Mouse (Mus musculus) midbrain, embryonic 15.5 days (tissue): Measurements from ENCODE around the gene Cops2. TPM values are rescaled to one million over a fixed set of nuclear protein-coding genes. Genes with fewer than 3 reads are reported as not detected.

ENCODE experiments used
- ATAC-seq: fragments of 200-750 bp; cut with Nextera tagmentation; replicated peaks from 2 replicates; pipeline ENCODE4 v1.8.0; 2017; ENCODE audit warnings: moderate TSS enrichment
- H3K27ac ChIP-seq: fragments of 300-500 bp; sonication (generic); 2 replicates; pipeline ENCODE4 v1.5.1; 2015; ENCODE audit warnings: mild to moderate bottlenecking, inconsistent platforms
- H3K27me3 ChIP-seq: fragments of 300-500 bp; sonication (generic); replicated peaks from 2 replicates; pipeline ENCODE4 v1.6.1; 2015; ENCODE audit warnings: inconsistent platforms
- H3K36me3 ChIP-seq: fragments of 300-500 bp; sonication (generic); replicated peaks from 2 replicates; pipeline ENCODE4 v1.6.1; 2015; ENCODE audit warnings: inconsistent platforms
- H3K4me1 ChIP-seq: fragments of 300-500 bp; sonication (generic); 2 replicates; pipeline ENCODE4 v1.6.1; 2015; ENCODE audit warnings: inconsistent platforms
- H3K4me2 ChIP-seq: fragments of 300-500 bp; sonication (generic); 2 replicates; pipeline ENCODE4 v1.6.1; 2015; ENCODE audit warnings: inconsistent platforms, mild to moderate bottlenecking, moderate library complexity
- H3K4me3 ChIP-seq: fragments of 300-500 bp; sonication (generic); 2 replicates; pipeline ENCODE4 v1.5.1; 2015; ENCODE audit warnings: mild to moderate bottlenecking, inconsistent platforms
- H3K9ac ChIP-seq: fragments of 300-500 bp; sonication (generic); 2 replicates; pipeline ENCODE4 v1.6.1; 2015; ENCODE audit warnings: mild to moderate bottlenecking, inconsistent platforms
- H3K9me3 ChIP-seq: fragments of 300-500 bp; sonication (generic); 2 replicates; pipeline ENCODE4 v1.6.1; 2016; ENCODE audit warnings: inconsistent platforms
- WGBS: fragments of 180-500 bp; shearing (Covaris S2); methylation state at CpG from one replicate; pipeline ENCODE4 v1.1.7; 2015; ENCODE audit warnings: mixed read lengths; 5-methylcytosine and 5-hydroxymethylcytosine counted together
- polyA plus RNA-seq: library from polyadenylated mRNA; unstranded; fragments of >200 nt; fragmentation: Nextera tagmentation; extraction: Ambion mirVana; gene quantifications from 2 replicates; pipeline ENCODE4 v1.2.1, GENCODE M21; 2015

The Cops2 gene
- polyA plus RNA-seq, 1 experiment from 2014 or later: 58.1 TPM

- H3K4me1 ChIP-seq: peaks cover 12% of the 10 kb centered on the region
- no peaks in the 10 kb centered on the region for H3K9me3 ChIP-seq
- WGBS: 6% methylated on average over 23 of the region's 23 CpGs
- peak overlapping the region; percentile 66 for H3K4me2 ChIP-seq
- 0 out of 2 replicates have a peak, but pooled peaks cover 3% of the 10 kb centered on the region for H3K36me3 ChIP-seq
- H3K9ac ChIP-seq: peak overlapping the region; percentile 50
- H3K27ac ChIP-seq: peak overlapping the region; percentile 62
- H3K4me3 ChIP-seq: peak overlapping the region; percentile 54
- H3K27me3 ChIP-seq: no peaks in the 10 kb centered on the region
- ATAC-seq: peak; percentile 92
These were observed 7.3 kb upstream of the Cops2 start for GRCm38 (mm10) chr2:125866058-125866740.

DNA sequence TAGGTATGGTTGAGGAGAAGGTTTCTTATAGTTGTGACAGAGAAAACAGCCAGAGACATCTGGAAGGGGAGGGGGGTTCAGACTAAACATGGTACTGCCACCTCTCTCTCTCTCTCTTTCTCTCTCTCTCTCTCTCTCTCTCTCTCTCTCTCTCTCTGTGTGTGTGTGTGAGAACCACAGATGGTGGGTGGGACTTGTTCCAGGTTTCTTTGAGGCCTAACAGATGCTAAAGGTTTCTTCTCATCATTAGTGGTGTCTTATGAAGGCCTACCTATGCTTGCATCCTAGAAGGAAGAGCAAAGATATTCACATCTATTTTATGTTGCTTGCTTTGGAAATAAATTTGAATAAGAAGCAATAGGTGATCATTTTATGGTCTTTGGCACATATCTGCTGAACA is 6.6 kb upstream of the Cops2 start:
- no peaks in the 10 kb centered on the region for H3K9me3 ChIP-seq
- H3K4me1 ChIP-seq: peaks cover 12% of the 10 kb centered on the region
- ATAC-seq: no peak
- H3K9ac ChIP-seq: no peak overlapping the region
- peak overlapping the region; percentile 66 for H3K4me2 ChIP-seq
- H3K27ac ChIP-seq: peak overlapping the region; percentile 62; the same call in 1 of the 2 replicates
- 0 out of 2 replicates have a peak, but pooled peaks cover 3% of the 10 kb centered on the region for H3K36me3 ChIP-seq
- peak overlapping the region; percentile 54 for H3K4me3 ChIP-seq
- no peaks in the 10 kb centered on the region for H3K27me3 ChIP-seq

DNA sequence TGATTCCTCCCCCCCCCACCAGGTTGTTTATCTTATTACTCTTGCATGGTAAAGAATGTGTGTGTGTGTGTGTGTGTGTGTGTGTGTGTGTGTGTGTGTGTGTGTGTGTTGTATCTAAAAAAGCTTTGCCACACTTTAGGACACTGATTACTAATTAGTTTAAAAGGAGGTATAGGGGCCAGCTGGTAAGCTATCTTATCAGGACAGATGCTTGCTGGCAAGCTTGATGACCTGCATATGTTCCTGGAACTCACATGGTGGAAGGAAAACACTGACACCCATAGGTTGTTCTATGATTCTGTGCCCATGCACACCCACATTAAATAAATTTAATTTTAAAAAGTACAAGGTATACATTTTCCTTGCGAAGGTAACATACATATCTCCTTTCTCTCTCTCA is 5.6 kb upstream of the Cops2 start:
- peaks cover 15% of the 10 kb centered on the region for H3K4me1 ChIP-seq
- no peak for ATAC-seq
- H3K9ac ChIP-seq: no peak overlapping the region
- H3K27ac ChIP-seq: no peak overlapping the region
- H3K4me2 ChIP-seq: no peak overlapping the region
- 0 out of 2 replicates have a peak, but pooled peaks cover 3% of the 10 kb centered on the region for H3K36me3 ChIP-seq
- no peaks in the 10 kb centered on the region for H3K9me3 ChIP-seq
- H3K27me3 ChIP-seq: no peaks in the 10 kb centered on the region
- 89% methylated on average over 1 of the region's 1 CpGs for WGBS
- no peak overlapping the region for H3K4me3 ChIP-seq

DNA sequence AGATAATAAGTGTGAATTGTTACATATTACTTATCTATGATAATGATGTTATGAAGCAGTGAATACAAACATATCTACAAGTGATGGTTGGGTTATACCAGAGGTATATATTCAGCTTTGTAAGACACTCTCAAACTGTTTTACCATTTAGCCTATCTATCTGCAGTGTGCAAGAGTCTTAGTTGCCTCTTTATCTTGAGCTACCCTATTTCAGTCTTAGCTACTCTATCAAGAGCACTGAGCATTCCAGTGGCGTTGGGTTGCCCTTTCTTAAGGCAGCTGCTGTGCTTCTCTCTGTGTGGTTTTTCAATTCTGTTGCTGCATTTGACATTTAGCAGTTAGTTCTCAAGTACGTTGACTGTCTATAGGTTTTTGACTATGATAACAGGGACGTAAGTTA is 4.9 kb upstream of the Cops2 start:
- Histone ChIP-seq H3K9me3 (no peaks in the 10 kb centered on the region), H3K9ac (no peak overlapping the region), H3K4me3 (no peak overlapping the region), H3K4me2 (no peak overlapping the region), H3K27me3 (no peaks in the 10 kb centered on the region), H3K36me3 (no peaks in the 10 kb centered on the region), H3K27ac (no peak overlapping the region), H3K4me1 (peaks cover 17% of the 10 kb centered on the region)
- ATAC-seq: no peak
- WGBS: 88% methylated on average over 3 of the region's 3 CpGs

- Histone ChIP-seq H3K4me3 (peak overlapping the region; percentile 79), H3K4me1 (peaks cover 22% of the 10 kb centered on the region), H3K9me3 (no peaks in the 10 kb centered on the region), H3K36me3 (no peaks in the 10 kb centered on the region), H3K27ac (no peak overlapping the region), H3K27me3 (no peaks in the 10 kb centered on the region), H3K9ac (peak overlapping the region; percentile 93; the same call in 1 of the 2 replicates), H3K4me2 (peak overlapping the region; percentile 57)
- WGBS: 53% methylated on average over 3 of the region's 3 CpGs
- ATAC-seq: no peak
These were observed 1.2 kb downstream of the Cops2 start for GRCm38 (mm10) chr2:125857707-125858106.

DNA sequence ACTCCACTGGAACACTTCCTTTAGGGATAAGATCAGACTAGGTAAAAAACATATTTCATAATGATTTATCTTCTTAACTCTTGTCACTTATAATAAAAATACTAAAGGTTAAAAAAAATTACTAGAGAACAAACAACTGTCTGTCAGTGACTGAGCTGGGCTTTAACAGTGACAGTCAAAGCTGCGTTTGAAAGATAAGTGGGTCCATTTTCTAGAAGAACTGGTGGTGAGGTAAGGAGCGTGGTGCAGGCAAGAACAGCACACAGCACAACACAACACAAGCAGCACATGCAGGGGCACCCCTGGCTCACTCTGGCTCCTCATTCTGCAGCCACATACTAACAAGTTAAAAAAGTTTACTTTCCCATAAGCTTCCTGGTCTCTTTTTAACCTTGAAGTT is 7.7 kb downstream of the Cops2 start:
- H3K9ac ChIP-seq: no peak overlapping the region
- no peak overlapping the region for H3K27ac ChIP-seq
- H3K27me3 ChIP-seq: no peaks in the 10 kb centered on the region
- peaks cover 8% of the 10 kb centered on the region; the same call in 1 of the 2 replicates for H3K36me3 ChIP-seq
- ATAC-seq: no peak
- no peak overlapping the region for H3K4me3 ChIP-seq
- peaks cover 4% of the 10 kb centered on the region for H3K4me1 ChIP-seq
- 95% methylated on average over 2 of the region's 2 CpGs for WGBS
- H3K4me2 ChIP-seq: no peak overlapping the region
- no peaks in the 10 kb centered on the region for H3K9me3 ChIP-seq

DNA sequence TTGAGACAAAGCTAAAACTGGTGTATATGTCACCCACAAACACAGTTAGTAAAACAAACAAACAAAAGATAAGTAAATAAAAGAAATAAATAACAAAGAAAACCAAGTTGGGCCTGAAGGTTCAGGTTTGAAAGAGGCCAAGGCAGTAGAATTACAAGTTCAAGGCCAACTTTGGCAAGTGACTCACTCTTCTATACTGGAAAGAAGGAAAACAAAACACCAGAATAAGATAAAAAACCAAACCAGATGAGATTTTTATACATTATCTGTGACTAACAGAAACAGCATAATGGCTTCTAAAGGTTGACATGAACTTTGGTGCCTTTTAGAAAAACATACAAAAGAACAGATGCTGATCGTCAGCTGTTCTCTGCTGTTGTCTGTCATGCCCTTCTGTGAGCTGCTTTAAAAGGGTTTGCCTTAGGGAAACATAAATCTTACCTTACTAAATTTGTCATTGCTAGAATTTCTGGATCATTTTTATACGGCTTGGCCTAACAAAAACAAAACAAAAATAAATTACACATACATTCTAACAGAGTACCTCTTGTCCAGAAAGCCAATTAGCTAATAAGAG is 20.1 kb downstream of the Cops2 start:
- H3K9me3 ChIP-seq: no peaks in the 10 kb centered on the region
- H3K4me2 ChIP-seq: no peak overlapping the region
- no peaks in the 10 kb centered on the region for H3K27me3 ChIP-seq
- ATAC-seq: no peak
- H3K4me3 ChIP-seq: no peak overlapping the region
- H3K4me1 ChIP-seq: no peaks in the 10 kb centered on the region
- H3K27ac ChIP-seq: no peak overlapping the region
- H3K36me3 ChIP-seq: peaks cover 45% of the 10 kb centered on the region
- H3K9ac ChIP-seq: no peak overlapping the region
- WGBS: 81% methylated on average over 2 of the region's 2 CpGs

DNA sequence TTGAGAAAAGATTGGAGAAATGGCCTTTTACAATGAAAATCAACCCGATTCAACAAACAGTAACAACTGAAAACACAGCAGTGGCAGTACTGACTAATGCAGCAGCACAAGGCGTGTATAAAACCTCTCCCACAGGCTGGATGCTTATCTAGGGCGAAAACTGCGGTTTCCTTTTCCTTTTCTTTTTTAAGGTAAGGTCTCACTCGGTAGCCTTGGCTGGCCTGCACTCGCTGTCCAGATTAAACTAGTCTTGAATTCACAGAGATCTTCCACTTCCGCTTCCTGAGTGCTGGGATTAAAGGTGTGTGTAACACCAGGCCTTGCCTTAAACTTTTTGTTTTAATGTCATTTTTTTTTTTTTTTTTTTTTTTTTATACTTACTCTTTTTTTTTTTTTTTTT is 20.8 kb downstream of the Cops2 start:
- WGBS: 97% methylated on average over 7 of the region's 7 CpGs
- peaks cover 46% of the 10 kb centered on the region for H3K36me3 ChIP-seq
- ATAC-seq: no peak

GRCm38 (mm10) chr2:125829924-125830323 is 29.0 kb downstream of the Cops2 start:
- Histone ChIP-seq H3K4me1 (no peaks in the 10 kb centered on the region), H3K27me3 (no peaks in the 10 kb centered on the region), H3K27ac (no peak overlapping the region), H3K4me2 (no peak overlapping the region), H3K9me3 (no peaks in the 10 kb centered on the region), H3K36me3 (peaks cover 28% of the 10 kb centered on the region), H3K4me3 (no peak overlapping the region), H3K9ac (no peak overlapping the region)
- 94% methylated on average over 2 of the region's 2 CpGs for WGBS
- ATAC-seq: no peak

More for the DNA sequence above, 20.8 kb downstream of the Cops2 start:
- Histone ChIP-seq H3K4me3 (no peak overlapping the region), H3K27me3 (no peaks in the 10 kb centered on the region), H3K9me3 (no peaks in the 10 kb centered on the region), H3K4me2 (no peak overlapping the region), H3K27ac (no peak overlapping the region), H3K4me1 (no peaks in the 10 kb centered on the region), H3K9ac (no peak overlapping the region)

DNA sequence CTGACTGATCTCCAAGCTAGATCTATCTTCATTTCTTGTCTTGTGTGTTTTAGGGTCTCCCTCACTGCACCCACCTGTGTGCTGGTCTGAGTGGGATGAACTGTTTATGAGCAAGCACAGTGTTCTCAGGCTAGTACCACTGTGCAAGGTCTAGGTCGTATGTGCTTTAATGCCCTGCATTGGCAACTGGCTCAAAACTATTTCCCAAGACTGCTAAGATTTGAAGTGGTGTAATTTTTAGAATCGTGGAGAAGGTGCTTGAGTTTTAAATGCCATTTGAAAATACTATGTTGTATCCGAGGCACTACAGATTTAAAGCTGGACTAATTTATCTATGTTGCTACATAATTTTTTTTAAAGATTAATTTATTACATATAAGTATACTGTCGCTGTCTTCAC is 31.0 kb downstream of the Cops2 start:
- 95% methylated on average over 4 of the region's 4 CpGs for WGBS
- no peak overlapping the region for H3K27ac ChIP-seq
- ATAC-seq: no peak
- no peaks in the 10 kb centered on the region for H3K4me1 ChIP-seq
- H3K27me3 ChIP-seq: no peaks in the 10 kb centered on the region
- no peak overlapping the region for H3K9ac ChIP-seq
- H3K36me3 ChIP-seq: peaks cover 16% of the 10 kb centered on the region
- H3K9me3 ChIP-seq: no peaks in the 10 kb centered on the region
- no peak overlapping the region for H3K4me3 ChIP-seq
- H3K4me2 ChIP-seq: no peak overlapping the region

- 47% methylated on average over 4 of the region's 4 CpGs for WGBS
- H3K9me3 ChIP-seq: no peaks in the 10 kb centered on the region
- H3K4me1 ChIP-seq: no peaks in the 10 kb centered on the region
- no peak overlapping the region for H3K4me3 ChIP-seq
- no peak overlapping the region for H3K27ac ChIP-seq
- H3K36me3 ChIP-seq: peaks cover 3% of the 10 kb centered on the region; the same call in 1 of the 2 replicates
- H3K9ac ChIP-seq: no peak overlapping the region
- no peaks in the 10 kb centered on the region for H3K27me3 ChIP-seq
- H3K4me2 ChIP-seq: no peak overlapping the region
- no peak for ATAC-seq
These were observed 32.7 kb downstream of the Cops2 start for GRCm38 (mm10) chr2:125826201-125826600.

- H3K27me3 ChIP-seq: no peaks in the 10 kb centered on the region
- ATAC-seq: no peak
- no peak overlapping the region for H3K27ac ChIP-seq
- H3K4me3 ChIP-seq: no peak overlapping the region
- H3K4me1 ChIP-seq: no peaks in the 10 kb centered on the region
- no peak overlapping the region for H3K9ac ChIP-seq
- H3K9me3 ChIP-seq: no peaks in the 10 kb centered on the region
- no peak overlapping the region for H3K4me2 ChIP-seq
- 94% methylated on average over 4 of the region's 4 CpGs for WGBS
- no peaks in the 10 kb centered on the region for H3K36me3 ChIP-seq
These were observed 38.5 kb downstream of the Cops2 start for GRCm38 (mm10) chr2:125820397-125820796.
